ENCODE assay signal across 9 mouse cellular contexts in the genomic region with DNA sequence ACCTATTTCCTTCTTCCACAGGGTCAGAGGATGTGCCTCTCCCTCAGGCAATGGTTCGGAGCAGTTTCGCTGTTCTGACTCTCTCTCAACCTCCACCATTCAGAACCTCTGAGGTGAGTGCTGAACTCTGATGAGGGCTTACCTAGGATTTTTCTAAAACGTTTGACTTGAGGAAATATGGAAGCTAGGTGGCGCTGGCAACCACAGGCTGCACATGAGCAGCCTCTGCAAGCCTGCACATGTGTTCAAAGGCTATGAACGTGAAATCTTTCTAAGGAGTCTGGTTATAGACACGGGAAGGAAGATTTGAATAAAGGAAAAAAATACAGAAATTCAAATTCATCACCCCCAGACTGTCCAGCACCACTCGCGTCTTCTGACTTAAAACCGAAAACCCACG.
A peak's percentile ranks its signal among the peaks of the same experiment; 100 is the strongest.
DNase-seq lines count a peak whose midpoint lies in the region; ATAC-seq and TF ChIP-seq lines count a peak whose summit lies in the region.
"Had no signal": no experiment of that assay in that cellular context is flagged by ENCODE, and none has a peak within 500 bp of the region (broad histone marks: within the 10 kb centered on the region; RNA-seq: fewer than 3 reads in every experiment).

No protein-coding gene starts in this region.

- DNase-seq in hindbrain, embryonic 10.5 days (ENCODE audit: low spot score): peak; percentile 30
- peak; percentile 16 for DNase-seq in WW6 (ENCODE audit: low read depth, low spot score)
- peak; percentile 81 for DNase-seq in embryonic facial prominence, embryonic 11.5 days (ENCODE audit: low spot score)
- peak; percentile 85 for DNase-seq in hindbrain, embryonic 14.5 days (ENCODE audit: low spot score)
- peak; percentile 55 to 68 for DNase-seq in left cerebral cortex, adult 18-20 months (ENCODE audit: low spot score in 2 of 2)
- peak; percentile 85 for DNase-seq in midbrain, postnatal 0 days (ENCODE audit: low spot score)

- H3K27me3 ChIP-seq in hindbrain, embryonic 10.5 days (ENCODE audit: insufficient read depth, poor library complexity, severe bottlenecking): no peaks in the 10 kb centered on the region
- no peaks in the 10 kb centered on the region for H3K27me3 ChIP-seq in hindbrain, embryonic 12.5 days
- no peaks in the 10 kb centered on the region for H3K27me3 ChIP-seq in embryonic facial prominence, embryonic 11.5 days (ENCODE audit: control insufficient read depth, insufficient read depth, low read length)
- no peaks in the 10 kb centered on the region for H3K27me3 ChIP-seq in hindbrain, embryonic 14.5 days (ENCODE audit: control insufficient read depth, insufficient read depth, low read length)
- H3K27me3 ChIP-seq in midbrain, postnatal 0 days (ENCODE audit: insufficient read depth, low read length): no peaks in the 10 kb centered on the region
- H3K27me3 ChIP-seq: megakaryocyte, embryonic 14.5 days had no signal

- WGBS in hindbrain, embryonic 10.5 days: 58% methylated on average over 10 of the region's 10 CpGs
- 58% methylated on average over 10 of the region's 10 CpGs for WGBS in hindbrain, embryonic 12.5 days
- 51% methylated on average over 10 of the region's 10 CpGs for WGBS in embryonic facial prominence, embryonic 11.5 days
- WGBS in hindbrain, embryonic 14.5 days: 58% methylated on average over 10 of the region's 10 CpGs
- 49% methylated on average over 10 of the region's 10 CpGs for WGBS in midbrain, postnatal 0 days

- no peak overlapping the region for H3K4me2 ChIP-seq in hindbrain, embryonic 12.5 days (replicated peaks)
- H3K4me2 ChIP-seq in embryonic facial prominence, embryonic 11.5 days (ENCODE audit: low read depth, low read length): no peak overlapping the region
- no peak overlapping the region for H3K4me2 ChIP-seq in hindbrain, embryonic 14.5 days (replicated peaks)
- H3K4me2 ChIP-seq in midbrain, postnatal 0 days (ENCODE audit: low read depth, low read length, poor library complexity, severe bottlenecking): no peak overlapping the region

- H3K4me3 ChIP-seq in hindbrain, embryonic 10.5 days: no peak overlapping the region
- no peak overlapping the region for H3K4me3 ChIP-seq in hindbrain, embryonic 12.5 days
- H3K4me3 ChIP-seq in embryonic facial prominence, embryonic 11.5 days (ENCODE audit: low read depth, low read length): no peak overlapping the region
- no peak overlapping the region for H3K4me3 ChIP-seq in hindbrain, embryonic 14.5 days (replicated peaks; ENCODE audit: low read length)
- H3K4me3 ChIP-seq in midbrain, postnatal 0 days (ENCODE audit: low read depth, low read length): no peak overlapping the region
- H3K4me3 ChIP-seq: megakaryocyte, embryonic 14.5 days had no signal

- no peak overlapping the region for H3K9ac ChIP-seq in hindbrain, embryonic 12.5 days
- no peak overlapping the region for H3K9ac ChIP-seq in embryonic facial prominence, embryonic 11.5 days (replicated peaks; ENCODE audit: low read length)
- no peak overlapping the region for H3K9ac ChIP-seq in hindbrain, embryonic 14.5 days
- no peak overlapping the region for H3K9ac ChIP-seq in midbrain, postnatal 0 days (replicated peaks; ENCODE audit: low read length, poor library complexity, severe bottlenecking)

- H3K27ac ChIP-seq in hindbrain, embryonic 10.5 days: no peak overlapping the region
- no peak overlapping the region for H3K27ac ChIP-seq in hindbrain, embryonic 12.5 days
- no peak overlapping the region for H3K27ac ChIP-seq in embryonic facial prominence, embryonic 11.5 days (replicated peaks; ENCODE audit: low read depth, low read length)
- H3K27ac ChIP-seq in hindbrain, embryonic 14.5 days: no peak overlapping the region
- H3K27ac ChIP-seq in midbrain, postnatal 0 days (ENCODE audit: low read depth, low read length): no peak overlapping the region

- H3K36me3 ChIP-seq in hindbrain, embryonic 10.5 days: no peaks in the 10 kb centered on the region
- H3K36me3 ChIP-seq in hindbrain, embryonic 12.5 days: no peaks in the 10 kb centered on the region
- H3K36me3 ChIP-seq in embryonic facial prominence, embryonic 11.5 days (replicated peaks; ENCODE audit: control insufficient read depth, insufficient read depth, low read depth, low read length): no peaks in the 10 kb centered on the region
- no peaks in the 10 kb centered on the region for H3K36me3 ChIP-seq in hindbrain, embryonic 14.5 days (replicated peaks; ENCODE audit: control insufficient read depth, insufficient read depth)
- H3K36me3 ChIP-seq in midbrain, postnatal 0 days (ENCODE audit: insufficient read depth, low read length): no peaks in the 10 kb centered on the region

- no peak for ATAC-seq in hindbrain, embryonic 12.5 days (ENCODE audit: low FRiP score)
- ATAC-seq in embryonic facial prominence, embryonic 11.5 days (replicated peaks; ENCODE audit: insufficient number of reproducible peaks, low FRiP score, low TSS enrichment, low read depth): no peak
- ATAC-seq in hindbrain, embryonic 14.5 days (ENCODE audit: low FRiP score): no peak
- no peak for ATAC-seq in midbrain, postnatal 0 days (ENCODE audit: low FRiP score)
- ATAC-seq in activated CD4-positive, CD25-positive, alpha-beta regulatory T cell, adult 4 months: no peak

- no peaks in the 10 kb centered on the region for H3K9me3 ChIP-seq in hindbrain, embryonic 10.5 days
- no peaks in the 10 kb centered on the region for H3K9me3 ChIP-seq in hindbrain, embryonic 12.5 days (replicated peaks)
- H3K9me3 ChIP-seq in embryonic facial prominence, embryonic 11.5 days (replicated peaks; ENCODE audit: control insufficient read depth, low read length): no peaks in the 10 kb centered on the region
- H3K9me3 ChIP-seq in hindbrain, embryonic 14.5 days (ENCODE audit: control insufficient read depth, low read length): no peaks in the 10 kb centered on the region
- no peaks in the 10 kb centered on the region for H3K9me3 ChIP-seq in midbrain, postnatal 0 days (ENCODE audit: low read length)
- H3K9me3 ChIP-seq: megakaryocyte, embryonic 14.5 days had no signal

- H3K4me1 ChIP-seq in hindbrain, embryonic 10.5 days (replicated peaks): no peaks in the 10 kb centered on the region
- H3K4me1 ChIP-seq in hindbrain, embryonic 12.5 days: no peaks in the 10 kb centered on the region
- H3K4me1 ChIP-seq in embryonic facial prominence, embryonic 11.5 days (ENCODE audit: control insufficient read depth, insufficient read depth, low read length): no peaks in the 10 kb centered on the region
- no peaks in the 10 kb centered on the region for H3K4me1 ChIP-seq in hindbrain, embryonic 14.5 days (replicated peaks; ENCODE audit: control insufficient read depth, insufficient read depth, low read length)
- H3K4me1 ChIP-seq in midbrain, postnatal 0 days (ENCODE audit: insufficient read depth, low read length): no peaks in the 10 kb centered on the region
- H3K4me1 ChIP-seq: megakaryocyte, embryonic 14.5 days had no signal

- TF ChIP-seq CTCF in midbrain, postnatal 0 days (IDR thresholded peaks at IDR 0.05): peak; percentile 95

Comparison
In these comparisons a context has a peak if more than half of its experiments do, and no peak if none do; other contexts are left out.
1. DNase-seq: peak in every context shown above with its lines; median percentile 85 in hindbrain, embryonic 14.5 days; 85 in midbrain, postnatal 0 days; 81 in embryonic facial prominence, embryonic 11.5 days; 62 in left cerebral cortex, adult 18-20 months; 30 in hindbrain, embryonic 10.5 days; 16 in WW6.